Mouse (Mus musculus) urinary bladder, postnatal 36 days (tissue): Measurements from ENCODE around the gene Rab31.

Experiments used
- DNase-seq, 2 experiments: peaks; one replicate each; pipeline ENCODE4 v3.0.0; 2022; ENCODE audit warnings: low spot score in 2 of 2, mixed read lengths in 1 of 2

The Rab31 gene

GRCm38 (mm10) chr17:65739874-65740725 lies 32.5 kb downstream of the Rab31 start:
- DNase-seq = no peak

DNA sequence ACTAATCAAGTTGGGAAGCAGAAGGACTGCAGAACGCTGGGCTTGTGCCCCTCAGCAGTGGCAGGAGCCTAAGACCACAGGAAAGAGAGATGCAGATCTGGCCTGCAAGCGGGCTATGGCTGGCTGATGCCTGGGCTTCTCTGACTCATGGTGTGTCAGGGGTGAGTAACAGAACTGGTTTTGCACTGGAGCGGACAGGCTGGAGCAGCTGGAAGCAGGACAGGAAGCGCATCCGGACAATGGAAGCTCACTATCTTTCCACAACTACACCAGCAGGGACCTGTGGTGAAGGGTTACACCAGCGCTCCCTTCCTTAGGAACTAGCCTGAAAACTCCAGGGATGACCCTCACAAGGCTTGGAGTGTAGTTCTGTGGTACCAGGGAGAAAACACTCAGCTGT lies 34.9 kb downstream of the Rab31 start:
- DNase-seq = peak; percentile 54 to 60

GRCm38 (mm10) chr17:65737175-65737574 lies 35.4 kb downstream of the Rab31 start:
- DNase-seq = peak in 1 of 2 experiments; percentile 7

DNA sequence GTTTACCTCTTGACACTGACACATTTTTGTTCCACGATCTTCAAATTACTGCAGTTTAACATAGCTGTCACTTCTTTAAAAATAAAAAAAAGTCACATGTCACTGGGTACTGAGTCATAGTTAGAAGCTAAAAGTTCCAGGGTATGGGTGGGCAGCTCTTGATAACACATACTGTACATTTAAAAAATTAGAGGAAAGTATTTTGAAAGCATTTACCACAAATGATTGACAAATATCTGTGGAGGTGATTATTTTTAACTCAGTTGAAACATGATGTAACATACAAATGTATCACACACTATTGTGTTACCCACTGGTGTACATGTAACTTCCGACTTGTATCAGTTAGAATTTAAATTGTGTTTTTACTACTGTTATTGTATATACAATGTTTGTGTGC lies 37.5 kb downstream of the Rab31 start:
- no peak for DNase-seq

DNA sequence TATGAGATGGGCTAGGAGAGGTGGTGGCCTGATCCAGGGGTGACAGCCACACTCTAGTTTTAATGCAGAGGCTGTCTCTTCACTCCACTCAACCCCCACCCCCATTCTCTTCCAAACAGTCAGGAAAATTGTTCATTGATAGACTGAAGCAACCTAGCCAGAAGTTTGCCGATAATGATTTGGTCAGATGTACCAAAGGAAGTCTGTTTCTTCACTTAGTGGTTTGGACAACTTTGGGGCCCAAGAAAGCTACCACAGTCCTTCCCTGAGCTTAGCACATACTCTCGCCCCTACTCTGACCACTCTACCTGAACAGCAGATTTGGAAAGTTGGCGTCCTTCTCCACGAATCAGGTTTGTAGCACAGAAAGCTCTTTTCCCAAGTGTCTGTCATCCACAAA lies 39.9 kb downstream of the Rab31 start:
- no peak for DNase-seq

GRCm38 (mm10) chr17:65731710-65732109 lies 40.8 kb downstream of the Rab31 start:
- no peak for DNase-seq

DNA sequence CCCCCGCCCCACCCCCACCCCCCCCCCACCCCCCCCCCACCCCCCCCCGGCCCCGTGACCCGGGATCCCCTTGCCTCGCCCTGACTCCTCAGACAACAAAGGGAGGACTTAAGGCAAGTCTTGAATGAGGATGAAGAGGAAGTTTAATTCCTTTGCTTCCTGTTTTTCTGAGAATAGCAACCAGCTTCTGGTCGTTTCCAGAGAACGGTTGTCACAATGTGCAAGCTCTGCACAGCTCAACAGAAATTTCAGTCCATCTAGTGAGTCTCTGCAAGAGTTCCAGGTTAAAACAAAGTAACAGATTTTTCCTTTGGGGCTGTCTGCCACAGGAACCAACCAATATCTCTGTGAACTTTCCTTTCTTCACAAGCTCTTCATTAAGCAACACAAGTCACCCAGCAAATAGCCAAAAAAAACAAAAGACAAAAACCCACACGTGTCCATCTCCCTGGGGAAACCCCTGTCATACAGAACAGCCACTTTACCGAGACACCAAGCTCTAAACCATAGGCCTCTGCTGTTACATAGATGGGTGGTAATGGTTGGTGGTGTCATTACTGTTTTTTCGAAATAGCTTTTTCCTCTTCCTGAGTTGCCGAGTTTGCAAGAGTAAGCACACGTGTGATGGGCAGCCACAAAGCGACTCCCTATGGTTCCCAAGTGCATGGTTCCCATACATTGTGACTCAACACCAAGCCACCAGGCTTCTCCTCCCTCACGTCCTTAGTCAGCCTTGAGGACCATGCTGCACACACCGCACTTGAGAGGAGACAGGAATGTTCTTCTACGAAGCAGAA lies 42.4 kb downstream of the Rab31 start:
- no peak for DNase-seq

GRCm38 (mm10) chr17:65726755-65727154 lies 45.8 kb downstream of the Rab31 start:
- DNase-seq = no peak

GRCm38 (mm10) chr17:65726274-65726673 lies 46.3 kb downstream of the Rab31 start:
- DNase-seq = no peak

DNA sequence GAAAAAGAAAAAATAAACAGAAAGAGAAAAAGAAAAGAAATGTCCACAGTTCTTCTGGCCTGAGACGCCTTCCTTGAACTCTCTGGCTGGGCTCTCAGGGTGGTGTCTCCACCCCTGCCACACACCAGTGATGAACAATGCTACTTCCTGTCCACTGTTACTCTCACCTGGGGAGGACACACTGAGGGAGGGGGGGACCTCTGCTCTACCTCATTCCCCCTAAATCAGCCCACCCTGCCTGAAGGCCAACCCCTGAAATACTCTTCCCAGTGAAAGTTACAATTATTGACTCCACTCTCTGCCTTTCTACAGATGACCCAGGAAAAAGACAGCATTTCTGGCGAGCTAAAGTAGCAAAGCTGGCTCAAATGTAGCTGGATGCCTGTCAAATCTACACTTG lies 46.7 kb downstream of the Rab31 start:
- DNase-seq = no peak

DNA sequence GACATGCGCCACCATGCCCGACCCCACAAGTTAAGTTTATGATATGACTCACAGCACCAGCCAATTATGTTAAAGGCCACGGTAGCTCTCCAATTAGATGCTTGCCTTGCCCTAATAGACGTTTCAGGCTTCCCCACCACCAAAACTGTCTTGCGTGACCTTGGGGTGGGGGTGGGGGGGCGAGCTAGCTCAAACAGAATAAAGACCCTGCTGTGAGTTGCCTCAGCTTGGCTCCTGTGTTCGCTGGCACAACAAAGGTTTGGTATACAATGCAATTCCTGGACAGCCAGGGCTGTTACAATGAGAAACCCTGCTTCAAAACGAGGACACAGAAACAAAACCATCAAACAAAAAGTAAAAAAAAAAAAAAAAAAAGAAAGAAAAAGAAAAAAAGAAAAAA lies 47.2 kb downstream of the Rab31 start:
- DNase-seq = no peak

DNA sequence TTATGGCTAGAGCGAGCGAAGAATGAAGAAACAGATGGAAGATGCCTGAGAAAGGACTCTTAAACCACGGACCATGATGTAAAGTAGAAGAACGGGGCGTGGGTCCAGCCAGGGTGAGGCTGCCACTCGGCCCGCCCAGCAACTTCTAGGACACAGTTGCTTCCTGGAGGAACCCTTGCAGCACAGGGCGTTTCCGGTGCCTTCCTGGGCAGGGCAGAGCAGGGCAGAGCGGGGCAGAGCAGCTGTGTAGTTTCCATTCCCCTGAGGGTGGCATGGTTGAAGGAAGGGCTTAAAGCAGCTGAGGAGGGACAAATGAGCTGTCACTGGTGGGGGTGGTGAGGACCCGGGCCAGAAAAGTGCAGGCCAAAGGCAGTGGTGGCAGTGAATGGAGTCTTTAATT lies 48.3 kb downstream of the Rab31 start:
- peak; percentile 35 to 66 for DNase-seq

DNA sequence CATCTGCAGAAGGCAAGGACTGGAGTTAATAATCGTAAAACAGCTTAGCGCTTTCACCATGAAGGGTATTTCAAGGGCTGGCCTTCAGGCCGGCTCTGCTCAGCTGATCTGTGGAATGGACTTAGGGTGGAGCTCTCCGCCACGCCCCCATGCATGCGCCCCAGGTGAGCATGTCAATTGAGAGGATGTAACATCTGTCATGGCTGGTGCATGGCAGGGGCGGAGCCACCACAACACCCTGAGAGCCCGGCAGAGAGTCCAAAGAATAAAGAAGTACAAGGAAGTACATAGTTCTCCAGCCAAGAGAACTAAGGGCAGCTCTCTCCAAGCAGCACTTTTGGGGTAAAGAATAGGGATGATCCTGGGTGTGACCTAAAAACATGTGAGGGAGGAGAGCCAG lies 48.9 kb downstream of the Rab31 start:
- DNase-seq = no peak

DNA sequence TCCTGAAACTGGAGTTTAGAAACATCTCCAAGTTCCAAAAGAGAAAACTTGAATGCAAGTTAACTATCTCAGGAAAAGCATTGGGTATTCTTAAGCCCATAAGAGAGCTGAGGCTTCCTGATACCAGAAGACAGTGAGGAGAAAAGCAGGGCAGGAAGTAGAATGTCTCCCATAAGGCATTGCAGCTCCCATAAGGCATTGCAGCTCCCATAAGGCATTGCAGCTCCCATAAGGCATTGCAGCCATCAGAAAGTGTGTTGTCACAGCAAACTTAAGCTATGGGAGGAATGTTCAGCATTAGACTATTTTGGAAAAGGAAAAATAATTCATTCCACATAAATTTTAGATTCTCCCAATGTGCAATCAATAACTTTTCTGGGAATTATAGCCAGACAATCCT lies 51.2 kb downstream of the Rab31 start:
- no peak for DNase-seq

- DNase-seq = peak; percentile 15 to 23
Observed at GRCm38 (mm10) chr17:65719826-65720225, 52.7 kb downstream of the Rab31 start.

- no peak for DNase-seq
Observed at GRCm38 (mm10) chr17:65718578-65718977, 54.0 kb downstream of the Rab31 start.

GRCm38 (mm10) chr17:65717658-65718199 lies 54.8 kb downstream of the Rab31 start:
- no peak for DNase-seq

DNA sequence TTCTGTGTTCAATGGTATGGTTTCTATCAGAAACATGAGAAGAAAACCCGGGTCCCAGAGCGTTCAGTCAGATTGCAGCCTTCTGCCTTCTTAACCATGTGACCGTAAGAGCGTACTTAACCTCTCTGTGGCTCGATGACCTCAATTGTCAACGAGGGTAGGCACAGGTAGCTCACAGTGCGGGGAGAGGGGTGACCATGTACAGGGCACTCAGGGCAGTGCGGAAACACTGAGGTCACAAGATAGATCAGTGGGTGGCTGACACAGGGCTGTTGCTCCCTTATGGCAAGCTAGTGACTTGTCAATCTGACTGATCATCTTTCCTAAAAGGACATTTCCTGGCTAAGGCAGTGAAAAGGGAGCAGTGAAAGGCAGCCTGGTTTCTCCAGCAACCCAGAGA lies 58.5 kb downstream of the Rab31 start:
- no peak for DNase-seq

DNA sequence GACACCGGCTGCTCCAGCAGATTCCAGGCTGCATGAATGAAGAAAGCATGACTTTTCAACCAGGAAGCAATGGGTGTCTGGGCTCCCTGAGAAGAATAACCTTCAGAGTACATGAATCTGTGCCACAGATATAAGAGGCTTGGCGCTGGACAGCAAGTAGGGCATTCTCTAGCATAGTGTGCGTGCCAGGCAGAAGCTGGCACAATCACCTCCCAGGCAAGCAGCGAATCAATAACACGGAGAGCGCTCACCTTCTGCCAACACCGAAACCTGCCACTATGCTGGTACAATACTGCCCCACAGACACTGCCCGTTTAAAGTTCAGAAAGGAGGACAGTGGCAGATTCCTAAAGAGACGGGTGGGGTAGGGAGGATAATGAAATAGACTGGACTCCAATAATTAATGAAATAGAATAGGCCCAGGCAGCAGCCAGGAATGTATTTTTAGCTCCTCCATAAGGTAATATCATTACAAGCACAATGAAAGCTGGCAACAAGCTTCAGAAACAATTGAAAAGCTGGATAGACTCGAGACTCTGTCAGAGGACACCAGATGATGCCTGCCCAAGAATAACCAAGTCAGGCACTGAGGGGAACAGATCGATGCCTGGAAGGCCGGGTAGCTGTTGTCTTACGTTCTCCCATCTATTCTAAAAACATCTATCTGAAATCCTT lies 59.6 kb downstream of the Rab31 start:
- no peak for DNase-seq

DNA sequence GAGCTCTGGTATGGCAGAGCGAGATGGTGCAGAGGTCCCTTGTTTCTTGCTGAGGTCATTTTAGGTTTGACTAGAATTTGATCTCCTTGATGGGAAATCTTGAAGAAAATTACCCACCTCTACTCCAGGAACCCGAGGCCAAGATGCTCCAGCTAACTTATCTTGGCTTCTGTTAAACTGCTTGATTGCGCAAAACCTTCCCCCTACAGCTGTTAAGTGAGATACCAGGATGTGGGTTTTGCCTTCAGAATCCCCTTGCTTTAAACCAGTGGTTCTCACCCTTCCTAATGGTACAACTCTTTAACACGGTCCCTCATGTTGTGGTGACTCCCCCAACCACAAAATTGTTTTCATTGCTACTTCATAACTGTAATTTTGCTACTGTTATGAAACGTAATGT lies 60.8 kb downstream of the Rab31 start:
- DNase-seq = no peak

DNA sequence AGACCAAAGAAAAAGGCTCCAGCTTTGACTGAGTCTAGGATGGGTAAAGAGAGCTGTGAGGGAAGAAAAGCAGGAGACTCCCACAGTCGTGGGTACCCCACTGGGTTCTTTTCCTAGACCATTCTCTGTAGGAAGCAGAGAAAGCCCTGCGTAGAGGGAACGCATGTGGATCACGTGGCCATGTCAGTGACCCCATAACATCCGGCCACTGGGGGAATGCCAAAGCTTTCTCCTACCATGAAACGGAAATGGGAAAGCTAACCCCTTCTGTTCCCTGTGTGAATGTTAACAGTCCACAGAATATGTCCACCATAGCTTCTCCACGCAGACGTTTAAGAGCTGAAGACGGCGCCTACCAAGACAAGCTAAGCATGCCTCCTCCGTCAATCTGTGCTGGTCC lies 62.0 kb downstream of the Rab31 start:
- DNase-seq = no peak

DNA sequence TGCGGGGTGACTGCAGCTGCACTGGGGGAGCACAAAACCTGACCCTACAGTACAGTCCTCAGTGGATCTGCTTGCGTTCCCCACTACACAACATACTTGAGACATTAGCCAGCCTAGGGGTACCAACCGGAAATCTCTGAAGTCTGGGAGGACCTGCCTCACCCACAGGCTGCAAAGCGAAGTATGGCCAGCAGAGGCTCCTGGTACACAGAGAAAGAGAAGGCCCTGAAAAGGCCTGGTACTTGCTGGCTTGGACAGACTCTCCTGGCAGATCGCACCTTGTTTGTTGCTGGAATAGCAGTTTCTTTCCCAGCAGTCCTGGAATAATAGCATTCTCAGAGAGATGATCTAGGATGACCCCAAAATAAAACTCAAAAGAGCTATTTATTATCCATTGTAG lies 66.3 kb downstream of the Rab31 start:
- DNase-seq = peak; percentile 61 to 71
